Mouse (Mus musculus): ENCODE measurements at regions not wholly inside any gene's neighbourhood (a gene's known extent, or its start where the extent isn't known, plus 50 kb on each side); places are given as distances from the start of the nearest gene placed in this dataset.

GRCm38 (mm10) chr6:10156097-10156496, 1207.9 kb downstream of the Nxph1 start:
- peak; percentile 1 for DNase-seq (ENCODE audit: extremely low spot score)

GRCm38 (mm10) chr6:10181590-10182183, 1233.5 kb downstream of the Nxph1 start:
- DNase-seq (ENCODE audit: extremely low spot score) = no peak

- no peak for DNase-seq (ENCODE audit: extremely low spot score)
These were observed 1237.7 kb downstream of the Nxph1 start for GRCm38 (mm10) chr6:10185971-10186370.
